Mouse (Mus musculus) neural tube, embryonic 12.5 days (tissue): ENCODE results near the gene Dvl3. TPM values are rescaled to one million over a fixed set of nuclear protein-coding genes. Genes with fewer than 3 reads are reported as not detected.

Experiments
- ATAC-seq: fragments of 200-750 bp; cut with Nextera tagmentation; 2 replicates; pipeline ENCODE4 v1.8.0; 2017; ENCODE audit warnings: low read depth, mild to moderate bottlenecking, moderate TSS enrichment, moderate library complexity; ENCODE audit not compliant: low FRiP score
- H3K27ac ChIP-seq: fragments of 300-500 bp; sonication (generic); 2 replicates; pipeline ENCODE4 v1.5.1; 2016
- H3K27me3 ChIP-seq: fragments of 300-500 bp; sonication (generic); replicated peaks from 2 replicates; pipeline ENCODE4 v1.6.1; 2016; ENCODE audit warnings: mild to moderate bottlenecking
- H3K36me3 ChIP-seq: fragments of 300-500 bp; sonication (generic); 2 replicates; pipeline ENCODE4 v1.6.1; 2016; ENCODE audit warnings: mild to moderate bottlenecking
- H3K4me1 ChIP-seq: fragments of 300-500 bp; sonication (generic); 2 replicates; pipeline ENCODE4 v1.6.1; 2016
- H3K4me2 ChIP-seq: fragments of 300-500 bp; sonication (generic); replicated peaks from 2 replicates; pipeline ENCODE4 v1.6.1; 2016; ENCODE audit warnings: mild to moderate bottlenecking
- H3K4me3 ChIP-seq: fragments of 300-500 bp; sonication (generic); 2 replicates; pipeline ENCODE4 v1.5.1; 2016
- H3K9ac ChIP-seq: fragments of 300-500 bp; sonication (generic); 2 replicates; pipeline ENCODE4 v1.6.1; 2016; ENCODE audit warnings: mild to moderate bottlenecking
- H3K9me3 ChIP-seq: fragments of 300-500 bp; sonication (generic); 2 replicates; pipeline ENCODE4 v1.6.1; 2016; ENCODE audit warnings: mild to moderate bottlenecking
- WGBS: fragments of 180-500 bp; shearing (Covaris S2); methylation state at CpG from one replicate; pipeline ENCODE4 v1.1.7; 2016; 5-methylcytosine and 5-hydroxymethylcytosine counted together
- polyA plus RNA-seq: library from polyadenylated mRNA; unstranded; fragments of >200 nt; fragmentation: Nextera tagmentation; extraction: Ambion mirVana; gene quantifications from 2 replicates; pipeline ENCODE4 v1.2.1, GENCODE M21; 2016

Dvl3 gene
- polyA plus RNA-seq, 1 experiment from 2014 or later = 54.9 TPM

DNA sequence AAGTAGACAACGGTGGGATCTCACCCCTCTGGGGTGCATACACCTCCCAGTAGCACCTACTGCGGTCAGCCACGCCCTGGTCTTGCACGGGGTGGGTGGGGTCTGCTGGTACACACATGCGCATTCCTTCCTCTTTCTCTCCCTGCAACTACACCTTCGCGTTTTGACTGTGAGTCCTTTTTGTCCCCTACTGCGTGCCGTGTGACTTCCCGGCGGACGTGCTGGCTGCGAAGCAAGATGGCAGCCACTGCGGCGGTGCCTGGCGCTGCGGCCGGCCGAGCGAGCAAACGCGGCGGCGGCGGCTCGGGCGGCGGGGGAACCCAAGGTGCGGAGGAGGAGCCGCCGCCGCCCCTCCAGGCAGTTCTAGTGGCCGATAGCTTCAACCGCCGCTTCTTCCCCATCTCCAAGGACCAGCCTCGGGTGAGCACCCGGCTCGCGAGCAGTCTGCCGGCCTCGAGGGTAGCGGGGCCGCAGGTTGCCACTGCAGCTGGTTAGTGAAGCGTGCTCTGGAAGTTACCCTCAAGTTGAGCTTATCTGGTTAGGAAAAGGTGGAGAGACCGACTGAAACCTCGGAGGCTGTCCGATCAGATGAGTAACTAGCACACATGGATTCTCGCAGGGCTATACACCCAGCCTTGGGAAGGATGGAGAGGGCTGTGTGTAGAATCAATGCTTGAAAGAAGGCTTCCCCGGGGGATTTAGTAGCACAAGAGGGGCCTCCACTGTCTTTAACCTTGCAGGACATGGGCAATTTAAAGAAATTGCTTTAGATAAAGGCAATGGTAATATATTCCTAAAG, 17.9 kb upstream of the Dvl3 start, which contains the start of gene Eif2b5:
TSS of gene Eif2b5 (plus strand) at position 141 of the 799 bp plus-strand sequence.
- peak within 1 kb of the TSS; percentile 87 for H3K4me3 ChIP-seq
- H3K36me3 ChIP-seq = peaks cover 32% of the 10 kb centered on the region
- H3K4me1 ChIP-seq = peaks cover 12% of the 10 kb centered on the region
- peak; percentile 93 for ATAC-seq
- peak within 1 kb of the TSS; percentile 81 for H3K4me2 ChIP-seq
- peak within 1 kb of the TSS; percentile 74 for H3K27ac ChIP-seq
- no peaks in the 10 kb centered on the region for H3K9me3 ChIP-seq
- H3K9ac ChIP-seq = peak within 1 kb of the TSS; percentile 90
- peaks cover 4% of the 10 kb centered on the region; the same call in 1 of the 2 replicates for H3K27me3 ChIP-seq
- WGBS = under 1% methylated on average over 49 of the region's 49 CpGs

- Histone ChIP-seq H3K9me3 (no peaks in the 10 kb centered on the region), H3K4me1 (no peaks in the 10 kb centered on the region), H3K9ac (no peak overlapping the region), H3K4me2 (no peak overlapping the region), H3K27ac (no peak overlapping the region), H3K4me3 (no peak overlapping the region), H3K36me3 (peaks cover 95% of the 10 kb centered on the region), H3K27me3 (no peaks in the 10 kb centered on the region)
- 90% methylated on average over 8 of the region's 8 CpGs for WGBS
- no peak for ATAC-seq
Measured at GRCm38 (mm10) chr16:20506000-20506399, 10.8 kb upstream of the Dvl3 start.

- ATAC-seq = no peak
- H3K27me3 ChIP-seq = no peaks in the 10 kb centered on the region
- WGBS = 92% methylated on average over 3 of the region's 3 CpGs
- H3K27ac ChIP-seq = no peak overlapping the region
- H3K9ac ChIP-seq = no peak overlapping the region
- H3K9me3 ChIP-seq = no peaks in the 10 kb centered on the region
- H3K4me3 ChIP-seq = no peak overlapping the region
- no peak overlapping the region for H3K4me2 ChIP-seq
- no peaks in the 10 kb centered on the region for H3K4me1 ChIP-seq
- H3K36me3 ChIP-seq = peaks cover 69% of the 10 kb centered on the region
Measured at GRCm38 (mm10) chr16:20509349-20509748, 7.4 kb upstream of the Dvl3 start.

DNA sequence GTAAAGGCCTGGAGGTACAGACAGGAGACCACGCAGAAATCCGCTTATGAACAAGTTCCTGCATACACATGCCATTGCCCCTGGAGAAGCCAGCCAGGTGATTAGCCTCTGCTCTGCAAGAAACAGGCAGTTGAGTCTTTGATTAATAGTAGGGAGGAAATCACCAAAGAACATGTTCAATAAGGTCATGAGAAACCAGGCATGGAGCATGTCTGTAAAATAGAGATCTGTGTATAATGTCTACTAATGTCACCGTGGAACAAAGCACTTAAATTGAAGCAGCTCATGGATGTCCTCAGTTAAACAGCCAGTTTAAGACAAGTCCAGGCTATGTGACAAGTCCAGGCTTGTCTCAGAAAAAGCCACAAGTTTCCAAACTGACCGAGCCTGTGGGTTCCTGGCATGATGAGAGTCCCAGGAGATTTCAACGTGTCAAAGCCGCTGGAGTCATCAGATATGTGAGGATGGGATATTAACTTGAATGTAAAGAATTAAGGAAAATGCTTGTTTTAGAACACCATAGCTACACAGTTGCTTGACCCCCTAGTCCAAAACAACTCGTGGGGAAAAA, 5.4 kb upstream of the Dvl3 start:
- H3K4me1 ChIP-seq = no peaks in the 10 kb centered on the region; the same call in 1 of the 2 replicates
- no peak overlapping the region for H3K9ac ChIP-seq
- no peaks in the 10 kb centered on the region for H3K9me3 ChIP-seq
- H3K4me3 ChIP-seq = no peak overlapping the region
- peaks cover 50% of the 10 kb centered on the region for H3K36me3 ChIP-seq
- no peak for ATAC-seq
- no peaks in the 10 kb centered on the region for H3K27me3 ChIP-seq
- WGBS = 93% methylated on average over 7 of the region's 7 CpGs
- no peak overlapping the region for H3K27ac ChIP-seq
- H3K4me2 ChIP-seq = no peak overlapping the region

DNA sequence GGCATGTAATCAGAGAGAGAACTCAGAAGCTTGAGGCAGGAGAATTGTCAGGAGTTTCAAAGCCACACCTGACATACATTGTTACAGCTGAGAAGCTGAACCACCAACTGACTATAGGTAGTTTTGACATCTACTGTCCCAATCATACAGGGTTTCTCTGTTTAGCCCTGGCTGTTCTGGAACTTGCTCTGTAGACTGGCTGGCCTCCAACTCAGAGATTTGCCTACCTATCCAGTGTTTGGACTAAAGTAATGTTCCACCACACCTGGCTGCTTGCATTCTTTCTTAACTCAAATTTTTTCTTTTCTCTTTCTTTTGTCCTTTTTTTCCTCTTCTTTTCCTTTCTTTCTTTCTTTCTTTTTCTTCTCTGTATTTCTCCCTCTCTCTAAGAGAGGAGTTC, 750 bp upstream of the Dvl3 start:
- H3K27ac ChIP-seq = no peak overlapping the region
- peak overlapping the region; percentile 95 for H3K4me3 ChIP-seq
- H3K4me2 ChIP-seq = peak overlapping the region; percentile 92
- H3K9me3 ChIP-seq = no peaks in the 10 kb centered on the region
- no peak for ATAC-seq
- H3K27me3 ChIP-seq = no peaks in the 10 kb centered on the region
- H3K4me1 ChIP-seq = peaks cover 22% of the 10 kb centered on the region
- peaks cover 20% of the 10 kb centered on the region for H3K36me3 ChIP-seq
- 0 out of 2 replicates have a peak overlapping the region, but pooled peaks have one; percentile 96 for H3K9ac ChIP-seq

- H3K9ac ChIP-seq = peak overlapping the region; percentile 96
Measured at GRCm38 (mm10) chr16:20517216-20517615, 434 bp downstream of the Dvl3 start.

GRCm38 (mm10) chr16:20517701-20518374, 1.1 kb downstream of the Dvl3 start:
- peak overlapping the region; percentile 96 for H3K9ac ChIP-seq
- whole genome bisulfite sequencing = 1% methylated on average over 6 of the region's 6 CpGs
- peaks cover 22% of the 10 kb centered on the region for H3K4me1 ChIP-seq
- H3K36me3 ChIP-seq = peaks cover 27% of the 10 kb centered on the region
- peak overlapping the region; percentile 95 for H3K4me3 ChIP-seq
- no peaks in the 10 kb centered on the region for H3K9me3 ChIP-seq
- ATAC-seq = peak; percentile 69
- no peaks in the 10 kb centered on the region for H3K27me3 ChIP-seq
- peak overlapping the region; percentile 87; the same call in 1 of the 2 replicates for H3K27ac ChIP-seq
- H3K4me2 ChIP-seq = peak overlapping the region; percentile 92

More at GRCm38 (mm10) chr16:20517216-20517615, 434 bp downstream of the Dvl3 start:
- no peaks in the 10 kb centered on the region for H3K9me3 ChIP-seq
- peak overlapping the region; percentile 95 for H3K4me3 ChIP-seq
- peaks cover 26% of the 10 kb centered on the region for H3K36me3 ChIP-seq
- 0% methylated on average over 26 of the region's 26 CpGs for WGBS
- peak; percentile 28 for ATAC-seq
- H3K4me2 ChIP-seq = peak overlapping the region; percentile 92
- H3K27ac ChIP-seq = peak overlapping the region; percentile 87
- H3K4me1 ChIP-seq = peaks cover 22% of the 10 kb centered on the region
- H3K27me3 ChIP-seq = no peaks in the 10 kb centered on the region

- Histone ChIP-seq H3K27me3 (no peaks in the 10 kb centered on the region), H3K36me3 (peaks cover 86% of the 10 kb centered on the region), H3K9me3 (no peaks in the 10 kb centered on the region), H3K4me1 (peaks cover 9% of the 10 kb centered on the region), H3K4me2 (no peak overlapping the region), H3K4me3 (no peak overlapping the region), H3K9ac (no peak overlapping the region), H3K27ac (no peak overlapping the region)
- WGBS = 84% methylated on average over 10 of the region's 10 CpGs
- no peak for ATAC-seq
Measured at GRCm38 (mm10) chr16:20523886-20524285, 7.1 kb downstream of the Dvl3 start.

DNA sequence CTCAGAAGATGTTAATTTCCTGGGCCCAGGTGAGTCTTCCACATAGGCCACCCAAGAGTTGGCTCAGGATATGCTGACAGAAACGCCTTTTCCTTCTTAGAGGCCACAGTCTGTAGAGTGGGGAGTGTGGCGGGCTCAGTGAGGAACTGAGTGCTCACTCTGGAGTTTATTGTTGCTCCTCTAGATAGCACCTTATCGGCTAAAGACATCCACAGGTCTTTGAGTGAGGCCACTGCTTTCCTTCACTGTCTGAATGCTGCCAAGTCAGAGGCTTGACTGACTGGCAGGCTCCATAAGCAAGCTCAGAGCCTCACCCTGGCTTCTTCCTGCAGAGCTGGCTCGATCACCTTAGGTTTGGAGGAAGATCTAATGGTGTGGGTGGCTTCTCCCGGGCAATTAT, 12.0 kb downstream of the Dvl3 start:
- Histone ChIP-seq H3K4me2 (no peak overlapping the region), H3K4me1 (no peaks in the 10 kb centered on the region), H3K27ac (no peak overlapping the region), H3K9me3 (no peaks in the 10 kb centered on the region), H3K9ac (no peak overlapping the region), H3K36me3 (peaks cover 96% of the 10 kb centered on the region), H3K4me3 (no peak overlapping the region), H3K27me3 (no peaks in the 10 kb centered on the region)
- ATAC-seq = no peak
- WGBS = 91% methylated on average over 5 of the region's 5 CpGs

DNA sequence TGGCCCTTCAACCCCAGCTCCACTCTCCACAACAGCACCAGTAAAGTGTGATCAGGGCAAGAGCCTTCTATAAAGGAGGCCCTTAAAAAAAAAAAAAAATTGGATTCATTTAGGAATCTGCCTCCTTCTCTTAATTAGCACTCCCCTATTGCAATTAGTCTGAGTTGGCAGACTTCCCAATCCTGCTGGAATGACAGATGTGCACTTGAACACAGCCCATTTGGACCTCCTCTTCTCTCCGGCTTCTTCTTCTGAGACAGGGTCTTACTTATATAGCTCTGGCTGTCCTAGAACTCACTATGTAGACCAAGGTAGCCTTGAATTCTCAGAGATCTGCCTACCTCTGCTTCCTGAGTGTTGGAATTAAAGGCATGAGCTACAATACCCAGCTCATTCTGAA, 12.6 kb downstream of the Dvl3 start:
- H3K27ac ChIP-seq = no peak overlapping the region
- WGBS = 86% methylated on average over 1 of the region's 1 CpGs
- no peak overlapping the region for H3K4me3 ChIP-seq
- H3K9ac ChIP-seq = no peak overlapping the region
- H3K27me3 ChIP-seq = no peaks in the 10 kb centered on the region
- H3K4me2 ChIP-seq = no peak overlapping the region
- no peaks in the 10 kb centered on the region for H3K9me3 ChIP-seq
- ATAC-seq = no peak
- H3K36me3 ChIP-seq = peaks cover 90% of the 10 kb centered on the region
- no peaks in the 10 kb centered on the region for H3K4me1 ChIP-seq

- Histone ChIP-seq H3K9ac (no peak overlapping the region), H3K27me3 (no peaks in the 10 kb centered on the region)
- 96% methylated on average over 20 of the region's 20 CpGs for WGBS
Measured at GRCm38 (mm10) chr16:20530941-20531340, 14.2 kb downstream of the Dvl3 start.

More at GRCm38 (mm10) chr16:20530941-20531340, 14.2 kb downstream of the Dvl3 start:
- H3K36me3 ChIP-seq = peaks cover 77% of the 10 kb centered on the region
- H3K4me1 ChIP-seq = 0 out of 2 replicates have a peak, but pooled peaks cover 2% of the 10 kb centered on the region
- H3K4me2 ChIP-seq = no peak overlapping the region
- no peak overlapping the region for H3K27ac ChIP-seq
- no peak for ATAC-seq
- no peak overlapping the region for H3K4me3 ChIP-seq
- no peaks in the 10 kb centered on the region for H3K9me3 ChIP-seq
